Mouse (Mus musculus): Measurements from ENCODE around the gene Hdgf.

The Hdgf gene

GRCm38 (mm10) chr3:87910573-87911141 lies 4.5 kb downstream of the Hdgf start:
- DNase-seq = no peak

- DNase-seq = no peak
Observed at GRCm38 (mm10) chr3:87913491-87913890, 7.4 kb downstream of the Hdgf start.

DNA sequence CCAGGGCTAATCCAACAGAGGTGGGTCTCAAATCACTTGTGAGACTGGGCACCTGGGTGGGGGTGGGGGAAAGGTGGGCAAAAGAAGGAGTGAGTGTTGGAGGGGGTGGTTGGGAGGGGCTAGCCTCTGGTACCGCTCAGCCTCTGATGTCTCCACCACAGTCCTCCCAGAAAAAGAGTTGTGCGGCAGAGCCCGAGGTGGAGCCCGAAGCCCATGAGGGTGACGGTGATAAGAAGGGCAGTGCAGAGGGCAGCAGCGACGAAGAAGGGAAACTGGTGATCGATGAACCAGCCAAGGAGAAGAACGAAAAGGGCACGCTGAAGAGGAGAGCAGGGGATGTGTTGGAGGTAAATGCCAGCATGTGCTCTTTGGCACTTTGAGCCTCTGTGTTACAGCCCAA lies 7.8 kb downstream of the Hdgf start:
- no peak for DNase-seq

GRCm38 (mm10) chr3:87916990-87917389 lies 10.9 kb downstream of the Hdgf start:
- DNase-seq = no peak

DNA sequence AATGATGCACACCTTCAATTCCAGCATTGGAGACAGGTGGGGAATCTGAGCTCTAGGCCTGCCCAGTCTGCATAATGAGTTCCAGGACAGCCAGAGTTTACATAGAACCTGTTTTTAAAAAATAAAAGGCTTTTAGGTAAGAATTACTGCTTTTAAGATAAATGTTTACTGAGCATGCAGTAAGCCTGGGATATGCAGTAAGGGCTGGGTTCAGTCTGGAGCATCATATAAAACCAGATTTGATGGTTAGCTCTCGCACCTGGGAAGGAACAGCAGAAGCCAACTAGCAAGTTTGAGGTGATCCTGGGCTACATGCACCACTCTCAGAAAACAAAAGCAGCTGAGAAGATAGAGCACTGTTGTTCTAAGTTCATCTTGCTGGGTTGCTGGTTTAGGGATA lies 12.4 kb downstream of the Hdgf start:
- DNase-seq = no peak

GRCm38 (mm10) chr3:87919336-87920108 lies 13.4 kb downstream of the Hdgf start, which contains the start of gene Mrpl24:
Gene Mrpl24, plus strand, starts transcription at chr3:87919506.
- peak; percentile 84 for DNase-seq

- no peak for DNase-seq
Observed at GRCm38 (mm10) chr3:87920270-87920943, 14.3 kb downstream of the Hdgf start.

- no peak for DNase-seq
Observed at GRCm38 (mm10) chr3:87924996-87925395, 18.9 kb downstream of the Hdgf start.

GRCm38 (mm10) chr3:87927452-87927851 lies 21.3 kb downstream of the Hdgf start:
- no peak for DNase-seq

GRCm38 (mm10) chr3:87929341-87930077 lies 23.4 kb downstream of the Hdgf start:
- no peak for DNase-seq

DNA sequence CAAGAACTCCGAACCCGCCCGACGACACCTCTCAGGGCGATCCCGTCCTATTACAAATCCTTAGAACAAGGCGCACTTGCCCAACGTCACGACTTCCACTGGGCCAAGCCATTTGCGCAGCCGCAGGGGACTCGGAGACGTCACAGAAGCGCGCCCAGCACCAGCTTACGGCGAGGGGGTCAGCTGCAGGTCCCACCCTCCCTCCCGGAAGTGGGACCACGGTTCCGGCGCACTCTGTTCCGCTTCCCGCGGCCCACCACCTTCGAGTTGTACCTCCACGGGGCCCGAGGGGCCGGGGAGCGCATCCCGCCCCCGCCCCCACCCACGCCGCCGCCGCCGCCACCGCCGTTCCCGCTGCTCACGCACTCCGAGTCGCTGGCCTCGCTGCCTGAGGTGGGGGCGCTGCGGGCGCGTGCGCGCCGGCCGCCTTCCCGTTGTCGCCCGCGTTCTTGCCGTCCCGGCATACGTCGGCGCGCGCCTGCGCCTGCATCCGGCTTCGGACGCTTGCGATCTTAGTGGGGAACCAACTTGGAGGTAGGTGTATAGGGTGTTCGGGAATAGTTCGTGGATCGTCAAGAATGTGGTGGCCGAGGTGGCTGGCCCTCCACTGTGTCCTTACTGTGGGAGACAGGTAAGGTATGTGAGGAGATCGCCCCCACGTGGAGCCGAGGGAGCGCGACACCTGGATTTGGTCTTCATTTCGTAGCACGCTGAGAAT lies 24.1 kb downstream of the Hdgf start, which contains the start of the genes Isg20l2 and Rrnad1:
Gene Isg20l2, plus strand, starts transcription at position 237 of the 718 bp plus-strand sequence.
Gene Rrnad1, minus strand, starts transcription at position 640 of the 718 bp plus-strand sequence.
- DNase-seq = peak; percentile 98

GRCm38 (mm10) chr3:87934026-87934425 lies 27.9 kb downstream of the Hdgf start:
- DNase-seq = no peak

DNA sequence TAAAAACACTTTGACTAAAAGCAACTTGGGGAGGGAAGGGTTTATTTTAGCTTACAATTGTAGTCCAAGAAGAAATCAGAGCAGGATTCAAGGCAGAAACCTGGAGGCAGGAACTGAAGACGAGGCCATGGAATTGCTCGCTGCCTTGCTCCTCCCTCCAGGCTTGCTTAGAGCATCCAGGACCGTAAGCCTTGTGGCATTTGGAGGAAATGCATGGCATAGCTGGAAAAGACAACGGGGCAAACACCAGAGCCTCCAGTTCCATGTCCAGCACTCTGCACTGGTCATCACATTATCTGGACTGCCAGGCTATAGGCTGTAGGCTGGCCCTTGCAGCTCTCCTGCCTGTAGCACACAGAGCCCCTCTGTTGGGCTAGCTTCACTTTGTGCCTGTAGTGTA lies 28.4 kb downstream of the Hdgf start:
- DNase-seq = no peak

- DNase-seq = no peak
Observed at GRCm38 (mm10) chr3:87935201-87935600, 29.1 kb downstream of the Hdgf start.

- DNase-seq = peak; percentile 75
Observed at GRCm38 (mm10) chr3:87935776-87936175, 29.7 kb downstream of the Hdgf start.

- no peak for DNase-seq
Observed at GRCm38 (mm10) chr3:87940611-87941010, 34.5 kb downstream of the Hdgf start.

GRCm38 (mm10) chr3:87942471-87942870 lies 36.4 kb downstream of the Hdgf start:
- DNase-seq = no peak

DNA sequence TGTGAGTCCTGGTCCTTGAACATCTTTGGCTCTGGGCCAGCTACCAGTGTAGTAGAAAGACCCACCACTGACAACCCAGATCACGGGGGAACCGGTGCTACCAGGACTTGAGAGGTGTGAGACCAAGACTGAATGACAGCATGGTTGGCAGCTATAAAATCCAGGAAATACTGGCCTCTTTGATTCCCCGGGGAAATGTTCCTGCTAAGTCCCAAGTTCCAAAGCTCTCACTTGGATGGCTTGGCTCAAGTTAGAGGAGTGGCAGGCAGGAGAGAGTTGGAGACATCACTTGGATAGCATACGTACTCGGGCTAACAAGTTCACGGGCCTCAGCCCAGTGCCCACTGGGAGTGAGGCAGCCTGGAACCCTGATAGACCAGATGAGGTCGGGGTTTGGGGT lies 37.5 kb downstream of the Hdgf start:
- DNase-seq = no peak

DNA sequence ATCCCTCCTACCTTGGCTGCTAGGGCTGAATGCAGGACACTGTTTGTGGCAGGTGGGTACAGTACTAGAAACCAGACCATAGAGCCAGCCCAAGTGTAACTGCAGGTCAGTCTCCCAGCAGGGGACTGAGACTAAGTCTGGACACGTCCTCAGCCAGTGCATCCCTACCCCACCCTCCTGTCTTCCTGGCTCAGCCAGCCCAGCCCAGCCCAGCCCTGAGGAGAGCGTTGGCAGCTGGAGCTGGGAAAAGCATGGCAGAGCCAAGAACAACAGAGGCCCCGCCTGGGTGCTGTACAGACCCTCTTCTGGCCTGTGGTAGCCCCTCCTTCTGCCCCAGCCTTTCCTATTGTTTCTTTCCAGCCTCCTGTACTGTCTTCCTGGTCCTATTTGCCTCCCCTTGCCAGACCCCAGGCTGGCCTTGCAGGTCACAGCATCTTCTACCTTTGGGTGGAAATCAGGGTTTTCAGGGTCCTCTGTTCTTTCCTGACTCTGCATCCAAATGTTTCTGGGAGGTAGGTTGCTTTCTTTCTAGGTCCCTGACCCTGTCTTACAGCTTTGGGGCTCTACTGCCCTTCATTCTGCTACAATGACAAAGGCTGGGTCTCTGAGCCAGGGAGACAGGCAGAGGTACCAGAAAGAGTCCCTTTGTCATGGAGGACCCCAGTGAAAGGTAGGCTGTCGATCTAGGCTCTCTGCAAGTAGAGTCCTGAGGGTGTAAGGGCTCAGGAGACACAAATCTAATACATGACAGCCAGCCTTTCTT lies 38.9 kb downstream of the Hdgf start:
- no peak for DNase-seq

GRCm38 (mm10) chr3:87945781-87946540 lies 39.8 kb downstream of the Hdgf start:
- no peak for DNase-seq

GRCm38 (mm10) chr3:87946541-87946860 lies 40.4 kb downstream of the Hdgf start:
- no peak for DNase-seq
